Mouse (Mus musculus) thymus, adult 2 months (tissue): ENCODE data around the gene Pld4.

Experiments used
- CTCF ChIP-seq: fragments of 200-500 bp; IDR thresholded peaks from 2 replicates; pipeline ENCODE4 v1.5.1; 2012; ENCODE audit warnings: mild to moderate bottlenecking, control low read depth, low read length, moderate library complexity, borderline replicate concordance; ENCODE audit not compliant: control insufficient read depth, poor library complexity, insufficient read depth; ENCODE audit errors: extremely low read depth
- POLR2A ChIP-seq: fragments of 200-500 bp; IDR thresholded peaks from 2 replicates; pipeline ENCODE4 v1.6.1; 2012; ENCODE audit warnings: mild to moderate bottlenecking, low read length, control low read depth, moderate library complexity; ENCODE audit not compliant: control insufficient read depth, poor library complexity, insufficient read depth; ENCODE audit errors: extremely low read depth

DNA sequence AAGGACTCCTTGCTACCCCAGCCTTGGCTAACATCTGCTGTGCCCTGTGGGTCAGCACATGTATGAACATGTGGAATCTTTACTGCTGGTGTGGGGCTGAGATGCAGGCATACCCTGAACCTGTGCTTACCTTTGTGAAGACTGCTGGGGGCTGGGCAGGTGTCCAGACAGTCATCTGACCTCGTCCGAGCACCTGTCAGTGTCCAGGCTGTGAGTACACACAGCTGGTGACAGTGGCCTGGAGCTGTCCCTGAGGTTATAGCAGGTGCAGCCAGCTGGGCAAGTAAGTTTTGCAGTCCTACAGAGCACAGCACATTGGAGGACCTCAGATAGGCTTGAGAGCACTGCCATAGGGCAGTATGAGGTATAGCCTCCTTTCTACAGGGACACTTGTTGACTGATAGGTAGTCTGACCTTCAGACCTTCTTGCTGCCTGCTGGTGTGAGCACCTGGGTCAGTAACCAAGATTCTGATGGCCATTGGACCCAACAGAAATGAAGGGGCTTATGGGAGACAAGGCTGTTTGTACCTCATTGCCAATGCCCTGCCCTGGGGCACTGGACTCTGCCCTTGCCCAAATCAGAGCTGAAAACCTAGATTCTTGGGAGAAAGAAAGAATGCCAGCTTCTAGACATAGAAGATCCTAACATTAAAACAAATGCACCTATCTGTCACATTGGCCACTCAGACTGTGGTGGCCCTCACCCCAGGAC is 26.2 kb upstream of the Pld4 start:
- TF ChIP-seq CTCF (no peak), POLR2A (no peak)
